28 mouse cellular contexts compared by ENCODE assay signal in the genomic region with DNA sequence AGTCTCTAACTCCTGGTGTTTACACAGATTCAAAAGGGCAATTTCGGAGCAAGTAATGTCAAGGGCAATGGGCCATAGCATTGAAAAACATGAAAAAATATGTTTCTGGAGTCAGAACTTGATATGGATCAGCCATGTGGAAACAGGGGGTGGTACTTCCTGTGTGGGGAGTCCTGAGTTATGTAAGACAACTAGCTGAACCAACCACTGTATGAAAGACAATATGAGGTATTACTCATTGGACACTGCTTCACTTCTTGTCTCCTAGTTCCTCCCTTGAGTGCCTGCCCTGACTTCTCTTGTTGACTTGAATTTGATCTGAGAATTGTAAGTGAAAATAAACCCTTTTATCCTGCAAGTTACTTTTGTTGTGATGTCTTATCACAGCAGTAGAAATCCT.
DNase-seq lines count a peak whose midpoint lies in the region; ATAC-seq lines count a peak whose summit lies in the region.
"Had no signal": no experiment of that assay in that cellular context is flagged by ENCODE, and none has a peak within 500 bp of the region (broad histone marks: within the 10 kb centered on the region; RNA-seq: fewer than 3 reads in every experiment).

No protein-coding gene starts in this region.

- H3K36me3 ChIP-seq in kidney, embryonic 15.5 days: no peaks in the 10 kb centered on the region
- H3K36me3 ChIP-seq: forebrain, embryonic 10.5 days; heart, embryonic 12.5 days; heart, embryonic 15.5 days; hindbrain, embryonic 10.5 days; hindbrain, embryonic 13.5 days; intestine, embryonic 15.5 days had no signal

- H3K27me3 ChIP-seq in kidney, embryonic 15.5 days: no peaks in the 10 kb centered on the region
- H3K27me3 ChIP-seq: forebrain, embryonic 13.5 days; heart, embryonic 12.5 days; heart, embryonic 15.5 days; hindbrain, embryonic 13.5 days; intestine, embryonic 15.5 days had no signal

- H3K27ac ChIP-seq in kidney, embryonic 15.5 days: no peak overlapping the region
- H3K27ac ChIP-seq: forebrain, embryonic 10.5 days; forebrain, embryonic 13.5 days; gastrocnemius, adult 2 months; heart, embryonic 15.5 days; hindbrain, embryonic 10.5 days; hindbrain, embryonic 13.5 days; intestine, embryonic 15.5 days had no signal

- H3K9ac ChIP-seq in kidney, embryonic 15.5 days: no peak overlapping the region
- H3K9ac ChIP-seq: forebrain, embryonic 13.5 days; forebrain, postnatal 0 days; heart, embryonic 12.5 days; heart, embryonic 15.5 days; hindbrain, embryonic 13.5 days; intestine, embryonic 15.5 days had no signal

- no peaks in the 10 kb centered on the region for H3K4me1 ChIP-seq in kidney, embryonic 15.5 days
- H3K4me1 ChIP-seq: forebrain, embryonic 10.5 days; forebrain, embryonic 13.5 days; heart, embryonic 12.5 days; heart, embryonic 15.5 days; hindbrain, embryonic 10.5 days; hindbrain, embryonic 13.5 days; intestine, embryonic 15.5 days had no signal

- no peaks in the 10 kb centered on the region for H3K9me3 ChIP-seq in kidney, embryonic 15.5 days (replicated peaks)
- H3K9me3 ChIP-seq: forebrain, embryonic 10.5 days; forebrain, embryonic 13.5 days; heart, embryonic 12.5 days; heart, embryonic 15.5 days; hindbrain, embryonic 10.5 days; hindbrain, embryonic 13.5 days; intestine, embryonic 15.5 days had no signal

- peak; percentile 11 for DNase-seq in 3T3-L1 (ENCODE audit: low read depth, low spot score)
- DNase-seq in spleen, postnatal 36 days (ENCODE audit: low spot score in 2 of 2): no peak
- DNase-seq in thymus, postnatal 36 days: no peak
- DNase-seq: adrenal gland, adult 2 months; adrenal gland, postnatal 14 days; B cell, adult 2 months; cerebellum, adult 11-12 months; cerebellum, adult 8-10 months; cerebellum, postnatal 10 days; cerebellum, postnatal 36 days; forebrain, postnatal 0 days; gastrocnemius, adult 2 months; gastrocnemius, postnatal 14 days; heart, adult 18-20 months; heart, postnatal 10 days; heart, postnatal 36 days had no signal

- no peak overlapping the region for H3K4me3 ChIP-seq in kidney, embryonic 15.5 days (replicated peaks)
- H3K4me3 ChIP-seq: forebrain, embryonic 10.5 days; forebrain, embryonic 13.5 days; gastrocnemius, adult 2 months; heart, embryonic 12.5 days; heart, embryonic 15.5 days; hindbrain, embryonic 10.5 days; hindbrain, embryonic 13.5 days; intestine, embryonic 15.5 days had no signal

- no peak overlapping the region for H3K4me2 ChIP-seq in kidney, embryonic 15.5 days
- H3K4me2 ChIP-seq: forebrain, embryonic 13.5 days; heart, embryonic 12.5 days; heart, embryonic 15.5 days; hindbrain, embryonic 13.5 days; intestine, embryonic 15.5 days had no signal

- 59% methylated on average over 1 of the region's 1 CpGs for WGBS in kidney, embryonic 15.5 days

- peak; percentile 28 for ATAC-seq in CD4-positive, CD25-positive, alpha-beta regulatory T cell, adult 4 months
- ATAC-seq in common myeloid progenitor, adult 5-6 weeks (replicated peaks; ENCODE audit: low read depth, poor library complexity, severe bottlenecking): 0 out of 2 replicates have a peak, but pooled peaks have one; percentile 54
- ATAC-seq in megakaryocyte progenitor cell, adult 5-6 weeks (replicated peaks; ENCODE audit: poor library complexity): peak; percentile 72
- no peak for ATAC-seq in kidney, embryonic 15.5 days (replicated peaks; ENCODE audit: low FRiP score)
- ATAC-seq: forebrain, embryonic 13.5 days; forebrain, postnatal 0 days; hindbrain, embryonic 16.5 days; intestine, embryonic 15.5 days had no signal
